Mouse (Mus musculus): ENCODE data around the gene Secisbp2l. TPM values are rescaled to one million over a fixed set of nuclear protein-coding genes. Genes with fewer than 3 reads are reported as not detected.

The Secisbp2l gene
- polyA plus RNA-seq, 1 experiment: 1.9 TPM

- TF ChIP-seq GATA1 (IDR thresholded peaks at IDR 0.05; ENCODE audit: borderline replicate concordance, low read length) (no peak), FLI1 (IDR thresholded peaks at IDR 0.05; ENCODE audit: low read length) (no peak)
- H3K9me3 ChIP-seq: peaks cover 3% of the 10 kb centered on the region; the same call in 1 of the 2 replicates
- H3K36me3 ChIP-seq (replicated peaks; ENCODE audit: low read length): no peaks in the 10 kb centered on the region
- peaks cover 25% of the 10 kb centered on the region for H3K4me1 ChIP-seq
- peaks cover 90% of the 10 kb centered on the region for H3K27me3 ChIP-seq (replicated peaks)
- no peak overlapping the region for H3K4me3 ChIP-seq (replicated peaks)
Observed at GRCm38 (mm10) chr2:125724546-125725114, 58.0 kb downstream of the Secisbp2l start.

GRCm38 (mm10) chr2:125724086-125724430, 58.6 kb downstream of the Secisbp2l start, which contains the start of gene Shc4:
Shc4 (minus strand) TSS chr2:125724148.
- Histone ChIP-seq H3K4me1 (peaks cover 25% of the 10 kb centered on the region), H3K9me3 (peaks cover 3% of the 10 kb centered on the region; the same call in 1 of the 2 replicates), H3K4me3 (replicated peaks) (peak within 1 kb of the TSS; percentile 87), H3K36me3 (replicated peaks; ENCODE audit: low read length) (no peaks in the 10 kb centered on the region), H3K27me3 (replicated peaks) (peaks cover 89% of the 10 kb centered on the region)
- TF ChIP-seq FLI1 (IDR thresholded peaks at IDR 0.05; ENCODE audit: low read length) (no peak), GATA1 (IDR thresholded peaks at IDR 0.05; ENCODE audit: borderline replicate concordance, low read length) (no peak)

DNA sequence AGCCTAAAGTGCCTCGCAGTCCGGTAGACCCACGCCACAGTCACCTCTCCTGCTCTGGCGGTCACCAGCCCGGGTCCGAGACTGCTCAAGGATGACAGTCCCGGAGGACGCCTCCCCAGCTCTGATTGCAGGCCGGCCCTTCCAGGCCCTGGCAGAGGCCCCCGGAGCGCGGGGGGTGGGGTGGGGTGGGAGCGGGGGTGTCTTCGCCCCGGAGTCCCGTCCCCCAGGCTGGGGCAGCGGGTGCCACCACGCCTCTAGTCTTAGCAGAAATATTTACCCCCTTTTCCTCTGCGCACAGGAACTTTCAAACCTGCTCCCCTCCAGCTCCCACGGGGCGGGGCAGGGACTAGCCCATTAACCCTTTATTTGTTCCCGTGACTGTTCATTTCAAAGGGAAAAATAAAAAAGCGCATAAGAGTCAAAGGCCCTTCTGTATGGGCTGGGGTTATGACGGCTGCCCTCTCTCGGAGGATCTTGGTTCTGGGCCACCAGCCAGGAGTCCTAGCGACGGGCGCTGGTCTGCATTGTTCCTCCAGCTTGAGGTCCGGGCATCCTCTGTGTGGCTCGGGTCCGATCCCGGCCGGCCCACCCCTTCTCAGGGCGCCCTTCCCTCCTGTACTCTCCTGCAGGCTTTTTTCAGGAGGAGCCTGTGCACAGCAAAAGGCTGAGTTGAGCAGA, 59.1 kb downstream of the Secisbp2l start:
- TF ChIP-seq FLI1 (IDR thresholded peaks at IDR 0.05; ENCODE audit: low read length): no peak
- no peak for TF ChIP-seq GATA1 (IDR thresholded peaks at IDR 0.05; ENCODE audit: borderline replicate concordance, low read length)
- Histone ChIP-seq H3K9me3 (peaks cover 3% of the 10 kb centered on the region; the same call in 1 of the 2 replicates), H3K4me3 (replicated peaks) (peak overlapping the region; percentile 87), H3K27me3 (replicated peaks) (peaks cover 88% of the 10 kb centered on the region), H3K36me3 (replicated peaks; ENCODE audit: low read length) (no peaks in the 10 kb centered on the region), H3K4me1 (peaks cover 25% of the 10 kb centered on the region)

DNA sequence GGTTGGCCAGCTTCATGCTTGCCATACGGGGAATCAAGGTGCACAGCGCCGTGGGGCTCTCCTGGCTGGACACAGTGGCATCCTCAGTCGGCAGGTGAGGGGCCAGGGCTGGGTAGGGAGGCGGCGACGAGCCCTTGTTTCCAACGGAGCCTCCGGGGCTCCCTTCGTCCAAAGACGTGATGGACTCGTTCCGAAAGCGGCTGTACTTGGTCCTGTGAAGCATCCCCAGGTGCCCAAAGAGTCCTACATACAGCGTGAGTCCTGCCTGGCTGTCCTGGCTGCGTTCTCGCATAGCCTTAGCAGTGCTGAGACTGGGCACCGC, 59.6 kb downstream of the Secisbp2l start:
- peak overlapping the region; percentile 87 for H3K4me3 ChIP-seq (replicated peaks)
- H3K9me3 ChIP-seq: peaks cover 3% of the 10 kb centered on the region; the same call in 1 of the 2 replicates
- TF ChIP-seq GATA1 (IDR thresholded peaks at IDR 0.05; ENCODE audit: borderline replicate concordance, low read length) (no peak), FLI1 (IDR thresholded peaks at IDR 0.05; ENCODE audit: low read length) (no peak)
- H3K27me3 ChIP-seq (replicated peaks): peaks cover 87% of the 10 kb centered on the region
- H3K4me1 ChIP-seq: peaks cover 25% of the 10 kb centered on the region
- no peaks in the 10 kb centered on the region for H3K36me3 ChIP-seq (replicated peaks; ENCODE audit: low read length)

DNA sequence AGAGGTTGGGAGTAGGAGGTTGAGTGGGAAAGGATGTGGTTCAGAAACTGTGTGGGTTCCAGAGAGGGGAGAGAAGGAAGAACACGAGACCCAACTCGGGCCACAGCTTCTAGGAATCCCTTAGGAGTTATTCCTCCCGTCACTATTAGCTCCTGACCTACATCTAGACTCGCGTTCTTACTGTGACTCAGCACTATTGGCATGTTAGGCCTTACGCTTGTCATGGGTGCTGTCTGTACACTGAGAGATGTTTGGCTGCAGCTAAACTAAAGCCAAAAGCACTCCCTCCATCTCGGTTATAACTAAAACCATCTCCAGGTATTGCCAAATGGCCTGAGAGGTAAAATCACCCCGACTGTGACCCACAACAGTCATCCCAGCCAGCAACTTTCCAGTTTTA, 66.1 kb downstream of the Secisbp2l start:
- Histone ChIP-seq H3K36me3 (replicated peaks; ENCODE audit: low read length) (no peaks in the 10 kb centered on the region), H3K27me3 (replicated peaks) (peaks cover 37% of the 10 kb centered on the region), H3K9me3 (peaks cover 4% of the 10 kb centered on the region; the same call in 1 of the 2 replicates), H3K4me3 (replicated peaks) (no peak overlapping the region), H3K4me1 (peaks cover 10% of the 10 kb centered on the region; the same call in 1 of the 2 replicates)
- TF ChIP-seq GATA1 (IDR thresholded peaks at IDR 0.05; ENCODE audit: borderline replicate concordance, low read length) (no peak), FLI1 (IDR thresholded peaks at IDR 0.05; ENCODE audit: low read length) (no peak)

DNA sequence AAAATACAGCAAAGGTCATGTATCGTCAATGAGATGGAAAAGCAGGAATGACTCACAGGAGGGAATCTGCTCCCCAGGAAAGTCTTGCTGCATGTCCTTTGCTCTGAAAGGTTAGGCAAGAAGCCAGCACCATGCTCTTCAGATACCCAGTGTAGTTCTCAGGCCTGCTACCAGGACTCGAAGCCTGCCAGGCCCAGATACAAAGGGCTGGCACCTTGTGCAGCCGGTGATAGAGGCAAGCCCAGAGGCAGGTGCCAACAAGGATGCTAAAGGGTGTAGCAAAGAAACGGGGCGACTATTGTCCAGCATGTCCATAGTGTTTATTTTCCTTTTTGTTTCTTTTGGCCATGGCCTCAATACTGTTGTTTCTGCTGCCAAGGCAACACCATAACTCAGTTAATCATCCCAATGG, 76.2 kb downstream of the Secisbp2l start:
- peaks cover 24% of the 10 kb centered on the region for H3K27me3 ChIP-seq (replicated peaks)
- H3K4me3 ChIP-seq (replicated peaks): no peak overlapping the region

GRCm38 (mm10) chr2:125704907-125705631, 77.6 kb downstream of the Secisbp2l start:
- Histone ChIP-seq H3K9me3 (no peaks in the 10 kb centered on the region), H3K4me3 (replicated peaks) (no peak overlapping the region), H3K27me3 (replicated peaks) (peaks cover 24% of the 10 kb centered on the region), H3K36me3 (replicated peaks; ENCODE audit: low read length) (no peaks in the 10 kb centered on the region), H3K4me1 (peaks cover 8% of the 10 kb centered on the region)
- TF ChIP-seq FLI1 (IDR thresholded peaks at IDR 0.05; ENCODE audit: low read length) (no peak), GATA1 (IDR thresholded peaks at IDR 0.05; ENCODE audit: borderline replicate concordance, low read length) (no peak)

More for the DNA sequence above, 76.2 kb downstream of the Secisbp2l start:
- TF ChIP-seq FLI1 (IDR thresholded peaks at IDR 0.05; ENCODE audit: low read length): no peak
- no peak for TF ChIP-seq GATA1 (IDR thresholded peaks at IDR 0.05; ENCODE audit: borderline replicate concordance, low read length)
- no peaks in the 10 kb centered on the region for H3K36me3 ChIP-seq (replicated peaks; ENCODE audit: low read length)
- peaks cover 6% of the 10 kb centered on the region for H3K4me1 ChIP-seq
- no peaks in the 10 kb centered on the region for H3K9me3 ChIP-seq

GRCm38 (mm10) chr2:125702851-125703250, 79.8 kb downstream of the Secisbp2l start:
- TF ChIP-seq FLI1 (IDR thresholded peaks at IDR 0.05; ENCODE audit: low read length) (no peak), GATA1 (IDR thresholded peaks at IDR 0.05; ENCODE audit: borderline replicate concordance, low read length) (no peak)
- Histone ChIP-seq H3K4me3 (replicated peaks) (no peak overlapping the region), H3K27me3 (replicated peaks) (peaks cover 26% of the 10 kb centered on the region), H3K4me1 (peaks cover 8% of the 10 kb centered on the region), H3K9me3 (peaks cover 2% of the 10 kb centered on the region), H3K36me3 (replicated peaks; ENCODE audit: low read length) (no peaks in the 10 kb centered on the region)

DNA sequence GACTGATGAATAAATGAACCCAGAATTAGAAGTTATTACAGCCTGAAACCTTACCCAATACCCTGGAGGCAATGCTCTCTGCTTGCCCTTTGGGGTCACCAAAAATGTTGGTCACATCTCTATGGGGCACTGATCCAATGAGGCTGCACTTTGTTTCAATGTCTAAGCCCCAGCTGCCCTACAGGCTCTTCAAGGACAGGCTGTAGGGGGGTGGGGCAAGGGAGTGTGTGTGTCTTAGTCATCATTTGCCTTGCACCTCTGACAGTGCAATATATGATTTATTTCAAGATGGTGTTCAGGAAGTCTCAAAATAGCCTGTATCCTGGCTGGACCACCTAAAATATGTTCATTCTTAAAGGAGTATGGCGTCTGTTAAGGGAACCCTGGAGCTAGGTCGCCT, 81.1 kb downstream of the Secisbp2l start:
- Histone ChIP-seq H3K9me3 (peaks cover 4% of the 10 kb centered on the region), H3K4me1 (peaks cover 8% of the 10 kb centered on the region), H3K27me3 (replicated peaks) (peaks cover 31% of the 10 kb centered on the region), H3K4me3 (replicated peaks) (no peak overlapping the region), H3K36me3 (replicated peaks; ENCODE audit: low read length) (no peaks in the 10 kb centered on the region)
- no peak for TF ChIP-seq FLI1 (IDR thresholded peaks at IDR 0.05; ENCODE audit: low read length)
- TF ChIP-seq GATA1 (IDR thresholded peaks at IDR 0.05; ENCODE audit: borderline replicate concordance, low read length): no peak

- Histone ChIP-seq H3K4me3 (replicated peaks) (no peak overlapping the region), H3K4me1 (peaks cover 4% of the 10 kb centered on the region; the same call in 1 of the 2 replicates)
- TF ChIP-seq FLI1 (IDR thresholded peaks at IDR 0.05; ENCODE audit: low read length) (no peak), GATA1 (IDR thresholded peaks at IDR 0.05; ENCODE audit: borderline replicate concordance, low read length) (no peak)
Observed at GRCm38 (mm10) chr2:125696219-125696618, 86.5 kb downstream of the Secisbp2l start.

More at GRCm38 (mm10) chr2:125696219-125696618, 86.5 kb downstream of the Secisbp2l start:
- peaks cover 4% of the 10 kb centered on the region for H3K9me3 ChIP-seq
- H3K36me3 ChIP-seq (replicated peaks; ENCODE audit: low read length): no peaks in the 10 kb centered on the region
- peaks cover 25% of the 10 kb centered on the region for H3K27me3 ChIP-seq (replicated peaks)
